Mouse (Mus musculus): ENCODE data around the gene Aktip. TPM values are rescaled to one million over a fixed set of nuclear protein-coding genes. Genes with fewer than 3 reads are reported as not detected.

Gene Aktip
- polyA plus RNA-seq, 1 experiment from 2014 or later = 113 TPM

DNA sequence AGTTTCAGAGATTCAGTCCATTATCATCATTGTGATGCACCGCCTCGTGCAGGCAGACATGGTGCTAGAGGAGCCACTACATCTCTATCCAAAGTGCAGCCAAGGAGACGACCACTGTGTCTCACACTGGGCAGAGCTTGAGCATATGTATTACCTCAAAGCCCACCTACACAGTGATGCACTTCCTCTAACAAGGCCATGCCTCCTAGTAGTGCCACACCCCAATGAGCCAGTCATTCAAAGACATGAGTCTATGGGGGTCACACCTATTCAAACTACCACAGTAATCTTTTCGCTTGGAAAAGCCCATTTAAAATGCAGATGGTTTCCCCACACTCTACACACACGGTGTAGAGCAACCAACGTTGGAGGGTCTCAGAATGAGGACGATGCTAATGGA lies 48.2 kb downstream of the Aktip start:
- H3K9ac ChIP-seq (replicated peaks) = no peak overlapping the region
- H3K9me3 ChIP-seq (replicated peaks) = no peaks in the 10 kb centered on the region
- H3K4me2 ChIP-seq = no peak overlapping the region
- no peak for ATAC-seq (ENCODE audit: low FRiP score)
- no peaks in the 10 kb centered on the region for H3K27me3 ChIP-seq (replicated peaks)
- no peak overlapping the region for H3K27ac ChIP-seq (replicated peaks)
- H3K36me3 ChIP-seq = no peaks in the 10 kb centered on the region
- H3K4me1 ChIP-seq = peaks cover 9% of the 10 kb centered on the region; the same call in 1 of the 2 replicates
- 92% methylated on average over 7 of the region's 7 CpGs for WGBS
- H3K4me3 ChIP-seq (replicated peaks) = no peak overlapping the region

DNA sequence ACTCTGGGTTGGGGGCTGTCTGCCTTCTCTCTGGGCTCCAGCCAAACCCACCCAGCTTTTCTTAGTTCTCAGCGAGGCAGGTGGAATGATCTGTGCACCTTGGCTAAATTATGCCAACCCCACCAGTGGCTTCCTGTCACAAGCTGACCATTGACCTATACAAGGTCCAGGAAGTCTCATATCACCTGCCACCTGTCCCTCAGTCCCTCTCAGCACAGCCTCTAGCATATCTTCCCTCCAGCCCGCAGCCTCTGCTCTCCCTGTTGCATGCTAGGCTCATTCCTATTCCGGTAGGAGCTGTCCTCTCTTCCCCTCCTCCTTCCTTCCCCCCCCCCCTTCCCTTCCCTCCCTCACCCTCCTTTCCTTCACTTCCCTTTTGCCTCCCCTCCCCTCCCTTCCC lies 50.5 kb downstream of the Aktip start:
- Histone ChIP-seq H3K4me1 (peaks cover 9% of the 10 kb centered on the region; the same call in 1 of the 2 replicates), H3K4me3 (replicated peaks) (no peak overlapping the region), H3K9ac (replicated peaks) (no peak overlapping the region), H3K4me2 (no peak overlapping the region), H3K27ac (replicated peaks) (no peak overlapping the region), H3K36me3 (no peaks in the 10 kb centered on the region), H3K9me3 (replicated peaks) (no peaks in the 10 kb centered on the region), H3K27me3 (replicated peaks) (no peaks in the 10 kb centered on the region)
- no peak for ATAC-seq (ENCODE audit: low FRiP score)
- WGBS = 81% methylated on average over 3 of the region's 3 CpGs

GRCm38 (mm10) chr8:91148643-91149178 lies 51.1 kb downstream of the Aktip start:
- Histone ChIP-seq H3K27me3 (replicated peaks) (no peaks in the 10 kb centered on the region), H3K36me3 (no peaks in the 10 kb centered on the region), H3K4me2 (no peak overlapping the region), H3K9ac (replicated peaks) (no peak overlapping the region), H3K4me1 (peaks cover 9% of the 10 kb centered on the region; the same call in 1 of the 2 replicates), H3K4me3 (replicated peaks) (no peak overlapping the region), H3K27ac (replicated peaks) (no peak overlapping the region), H3K9me3 (replicated peaks) (no peaks in the 10 kb centered on the region)
- ATAC-seq (ENCODE audit: low FRiP score) = no peak
- 70% methylated on average over 15 of the region's 15 CpGs for WGBS

DNA sequence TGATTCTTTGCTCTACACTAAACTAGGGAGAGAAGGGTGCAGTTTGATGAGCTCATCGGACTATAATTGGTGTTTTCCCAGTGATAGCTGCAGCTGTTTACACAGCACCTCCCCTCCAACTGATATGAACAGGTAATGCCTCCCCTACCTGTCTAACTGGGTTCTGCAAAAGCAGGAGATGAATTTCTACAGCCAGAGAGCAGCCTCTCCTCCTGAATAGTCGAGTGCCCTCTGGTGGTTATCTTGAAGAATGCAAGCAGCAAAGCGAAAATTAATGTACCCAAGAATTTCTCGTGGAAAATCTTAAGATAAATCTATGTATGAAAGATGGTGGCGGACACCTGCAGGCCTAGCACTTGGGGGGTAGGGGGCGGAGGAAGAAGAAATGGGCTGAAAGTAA lies 52.1 kb downstream of the Aktip start:
- WGBS = 15% methylated on average over 6 of the region's 6 CpGs
- H3K4me2 ChIP-seq = no peak overlapping the region; the same call in 1 of the 2 replicates
- no peak for ATAC-seq (ENCODE audit: low FRiP score)
- no peak overlapping the region for H3K4me3 ChIP-seq (replicated peaks)
- H3K36me3 ChIP-seq = no peaks in the 10 kb centered on the region
- no peak overlapping the region for H3K27ac ChIP-seq (replicated peaks)
- peaks cover 9% of the 10 kb centered on the region; the same call in 1 of the 2 replicates for H3K4me1 ChIP-seq
- no peaks in the 10 kb centered on the region for H3K27me3 ChIP-seq (replicated peaks)
- H3K9ac ChIP-seq (replicated peaks) = no peak overlapping the region
- no peaks in the 10 kb centered on the region for H3K9me3 ChIP-seq (replicated peaks)

DNA sequence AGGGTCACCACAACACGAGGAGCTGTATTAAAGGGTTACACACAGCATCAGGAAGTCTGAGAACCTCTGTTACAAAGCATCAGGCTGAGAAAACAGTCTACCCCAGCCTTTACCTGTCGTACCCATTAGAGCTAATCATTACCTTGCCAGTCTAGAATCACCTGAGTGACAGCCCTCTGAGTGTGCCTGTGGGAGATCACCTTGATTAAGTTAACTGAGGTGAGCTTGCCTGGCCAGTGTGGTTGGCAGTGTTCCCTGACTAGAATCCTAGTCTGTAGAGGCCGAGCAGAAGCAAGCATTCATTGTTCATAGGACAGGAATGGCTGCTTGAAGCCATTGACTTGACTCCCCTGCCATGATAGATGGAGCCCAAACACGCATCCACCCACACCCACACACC lies 58.9 kb downstream of the Aktip start:
- Histone ChIP-seq H3K4me2 (no peak overlapping the region), H3K27ac (replicated peaks) (no peak overlapping the region), H3K9ac (replicated peaks) (no peak overlapping the region), H3K27me3 (replicated peaks) (no peaks in the 10 kb centered on the region), H3K36me3 (no peaks in the 10 kb centered on the region), H3K4me1 (no peaks in the 10 kb centered on the region), H3K4me3 (replicated peaks) (no peak overlapping the region), H3K9me3 (replicated peaks) (no peaks in the 10 kb centered on the region)
- WGBS = 89% methylated on average over 4 of the region's 4 CpGs
- no peak for ATAC-seq (ENCODE audit: low FRiP score)

- no peak overlapping the region for H3K27ac ChIP-seq (replicated peaks)
- no peaks in the 10 kb centered on the region for H3K9me3 ChIP-seq (replicated peaks)
- 31% methylated on average over 14 of the region's 14 CpGs for WGBS
- no peak overlapping the region for H3K4me3 ChIP-seq (replicated peaks)
- no peak for ATAC-seq (ENCODE audit: low FRiP score)
- peaks cover 38% of the 10 kb centered on the region for H3K4me1 ChIP-seq
- no peaks in the 10 kb centered on the region for H3K27me3 ChIP-seq (replicated peaks)
- H3K36me3 ChIP-seq = no peaks in the 10 kb centered on the region
- no peak overlapping the region for H3K9ac ChIP-seq (replicated peaks)
- no peak overlapping the region for H3K4me2 ChIP-seq
These were observed 64.2 kb downstream of the Aktip start for GRCm38 (mm10) chr8:91135308-91136181.

- Histone ChIP-seq H3K4me3 (replicated peaks) (peak overlapping the region; percentile 99), H3K27ac (replicated peaks) (peak overlapping the region; percentile 90), H3K4me2 (peak overlapping the region; percentile 55), H3K36me3 (peaks cover 5% of the 10 kb centered on the region; the same call in 1 of the 2 replicates), H3K9me3 (replicated peaks) (no peaks in the 10 kb centered on the region), H3K4me1 (peaks cover 42% of the 10 kb centered on the region), H3K27me3 (replicated peaks) (no peaks in the 10 kb centered on the region), H3K9ac (replicated peaks) (peak overlapping the region; percentile 37)
- ATAC-seq (ENCODE audit: low FRiP score) = no peak
- WGBS = 14% methylated on average over 12 of the region's 12 CpGs
These were observed 65.1 kb downstream of the Aktip start for GRCm38 (mm10) chr8:91134659-91135058.

DNA sequence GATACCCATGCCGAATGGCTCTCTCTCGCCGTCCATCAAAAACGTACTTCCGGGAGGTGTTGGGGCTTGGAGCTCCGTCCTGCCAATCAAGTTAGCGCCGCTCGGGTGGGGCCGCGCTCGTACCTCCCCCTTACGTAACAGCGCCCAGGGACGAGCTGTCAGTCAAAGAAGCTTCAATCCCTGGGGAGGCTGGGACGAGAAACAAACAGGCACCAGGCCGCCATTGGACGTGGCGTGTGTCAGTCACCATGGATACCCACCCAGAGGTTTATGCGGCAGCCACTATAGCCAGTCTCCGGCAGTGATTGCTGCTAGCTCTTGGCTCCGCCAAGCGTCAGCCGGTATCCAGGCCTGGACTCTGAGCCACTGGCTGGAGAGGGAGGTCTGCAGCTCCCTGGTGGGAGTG lies 65.7 kb downstream of the Aktip start:
- under 1% methylated on average over 24 of the region's 24 CpGs for WGBS
- H3K4me2 ChIP-seq = peak overlapping the region; percentile 55
- H3K27me3 ChIP-seq (replicated peaks) = no peaks in the 10 kb centered on the region

GRCm38 (mm10) chr8:91133441-91134069 lies 66.2 kb downstream of the Aktip start:
- peak overlapping the region; percentile 68 for H3K4me2 ChIP-seq
- H3K27ac ChIP-seq (replicated peaks) = peak overlapping the region; percentile 90
- H3K27me3 ChIP-seq (replicated peaks) = no peaks in the 10 kb centered on the region
- WGBS = under 1% methylated on average over 51 of the region's 58 CpGs
- H3K36me3 ChIP-seq = peaks cover 13% of the 10 kb centered on the region
- H3K9ac ChIP-seq (replicated peaks) = peak overlapping the region; percentile 88
- peak; percentile 63; the same call in 1 of the 2 replicates for ATAC-seq (ENCODE audit: low FRiP score)
- no peaks in the 10 kb centered on the region for H3K9me3 ChIP-seq (replicated peaks)
- peak overlapping the region; percentile 99 for H3K4me3 ChIP-seq (replicated peaks)
- peaks cover 42% of the 10 kb centered on the region for H3K4me1 ChIP-seq

More for the DNA sequence above, 65.7 kb downstream of the Aktip start:
- Histone ChIP-seq H3K4me1 (peaks cover 42% of the 10 kb centered on the region), H3K9me3 (replicated peaks) (no peaks in the 10 kb centered on the region), H3K27ac (replicated peaks) (peak overlapping the region; percentile 90), H3K9ac (replicated peaks) (peak overlapping the region; percentile 37), H3K36me3 (peaks cover 9% of the 10 kb centered on the region), H3K4me3 (replicated peaks) (peak overlapping the region; percentile 99)
- ATAC-seq (ENCODE audit: low FRiP score) = peak; percentile 98

- WGBS = 82% methylated on average over 4 of the region's 4 CpGs
These were observed 67.0 kb downstream of the Aktip start for GRCm38 (mm10) chr8:91132731-91133130.

DNA sequence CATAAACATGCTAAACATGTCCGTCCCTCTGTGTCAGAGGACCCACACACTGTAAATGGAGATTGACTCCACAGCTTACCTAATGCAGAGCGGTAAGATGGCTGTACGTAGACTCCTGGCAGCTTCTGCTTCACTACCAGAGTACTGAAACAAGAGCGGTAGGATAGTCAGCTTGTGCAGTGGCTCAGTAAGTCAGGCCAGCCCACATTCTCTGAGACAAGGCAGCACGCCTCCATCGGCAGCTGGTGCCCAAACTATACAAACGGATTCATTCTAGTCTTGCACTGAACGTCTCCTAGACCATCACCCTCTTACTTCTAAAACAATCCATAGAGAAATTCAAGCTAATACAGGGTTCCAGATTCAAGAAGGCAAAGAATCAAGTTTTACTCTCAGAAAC lies 73.0 kb downstream of the Aktip start:
- Histone ChIP-seq H3K9ac (replicated peaks) (no peak overlapping the region), H3K36me3 (peaks cover 70% of the 10 kb centered on the region), H3K9me3 (replicated peaks) (no peaks in the 10 kb centered on the region), H3K27me3 (replicated peaks) (no peaks in the 10 kb centered on the region), H3K4me1 (peaks cover 14% of the 10 kb centered on the region), H3K4me3 (replicated peaks) (no peak overlapping the region), H3K4me2 (no peak overlapping the region), H3K27ac (replicated peaks) (no peak overlapping the region)
- no peak for ATAC-seq (ENCODE audit: low FRiP score)
- WGBS = 91% methylated on average over 8 of the region's 8 CpGs

More at GRCm38 (mm10) chr8:91132731-91133130, 67.0 kb downstream of the Aktip start:
- Histone ChIP-seq H3K9ac (replicated peaks) (peak overlapping the region; percentile 88; the same call in 1 of the 2 replicates), H3K27ac (replicated peaks) (no peak overlapping the region), H3K4me3 (replicated peaks) (peak overlapping the region; percentile 99), H3K9me3 (replicated peaks) (no peaks in the 10 kb centered on the region), H3K4me1 (peaks cover 42% of the 10 kb centered on the region), H3K4me2 (peak overlapping the region; percentile 68), H3K36me3 (peaks cover 20% of the 10 kb centered on the region), H3K27me3 (replicated peaks) (no peaks in the 10 kb centered on the region)
- ATAC-seq (ENCODE audit: low FRiP score) = no peak
